Mouse (Mus musculus): ENCODE measurements around the gene Rab34.

DNA sequence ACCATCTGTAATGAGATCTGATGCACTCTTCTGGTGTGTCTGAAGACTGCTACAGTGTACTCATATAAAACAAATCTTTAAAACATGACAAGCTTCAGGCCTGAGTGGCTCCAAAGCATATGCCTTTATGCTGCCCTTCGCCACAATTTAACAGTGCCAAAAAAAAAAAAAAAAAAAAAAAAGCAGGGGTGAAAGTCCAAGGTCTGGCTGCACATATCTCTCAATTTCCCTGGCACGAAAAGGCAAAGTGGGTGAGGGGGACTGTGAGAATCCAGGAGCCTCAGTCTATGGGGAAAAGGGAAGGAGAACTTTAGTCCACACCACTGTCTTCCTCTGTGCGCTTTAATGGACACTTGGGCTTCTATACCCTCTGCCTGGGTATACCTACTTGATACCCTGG, 14.1 kb downstream of the Rab34 start:
- no peak for TF ChIP-seq EP300 (IDR thresholded peaks at IDR 0.05; ENCODE audit: low read depth)
- no peak for TF ChIP-seq CTCF (IDR thresholded peaks at IDR 0.05; ENCODE audit: low read depth)

Data from heart, postnatal 0 days (tissue).